Mouse (Mus musculus): ENCODE measurements around the gene Itgal. TPM values are rescaled to one million over a fixed set of nuclear protein-coding genes. Genes with fewer than 3 reads are reported as not detected.
"Not testable (repeated sequence)": the region's sequence is repeated elsewhere in the genome, so short reads cannot be mapped to it uniquely, and the experiment has no call there.

The Itgal gene
- 4.3 and 5.2 TPM in 2 replicates for total RNA-seq (2014; rRNA removed)
- 3.9 and 6.8 TPM in 2 replicates for polyA plus RNA-seq (2012; rRNA removed)

GRCm38 (mm10) chr7:127296098-127296497, at the start of gene Itgal:
TSS of gene Itgal (plus strand) at chr7:127296260.
- Histone ChIP-seq H3K36me3 (ENCODE audit: control insufficient read depth, insufficient read depth, low read length) (no peaks in the 10 kb centered on the region), H3K27me3 (ENCODE audit: control insufficient read depth, insufficient read depth, low read length) (no peaks in the 10 kb centered on the region), H3K79me2 (ENCODE audit: control insufficient read depth, insufficient read depth, low read length) (no peaks in the 10 kb centered on the region), H3K4me1 (ENCODE audit: control insufficient read depth, insufficient read depth, low read length) (no peaks in the 10 kb centered on the region), H3K4me3 (ENCODE audit: insufficient read depth, low read depth, low read length) (peak within 1 kb of the TSS; percentile 18; the same call in 1 of the 2 replicates), H3K27ac (replicated peaks; ENCODE audit: insufficient read depth, low read depth, low read length) (peak within 1 kb of the TSS; percentile 15; the same call in 1 of the 2 replicates), H3K9ac (ENCODE audit: low read depth, low read length) (no peak within 1 kb of the TSS)
- WGBS: 78% methylated on average over 11 of the region's 11 CpGs
- DNase-seq (ENCODE audit: extremely low read depth, low read depth, low spot score): no peak
- TF ChIP-seq POLR2A (IDR thresholded peaks at IDR 0.05; ENCODE audit: extremely low read depth, insufficient read depth, low read length) (no peak), CTCF (IDR thresholded peaks at IDR 0.05; ENCODE audit: low read depth, low read length) (no peak)

DNA sequence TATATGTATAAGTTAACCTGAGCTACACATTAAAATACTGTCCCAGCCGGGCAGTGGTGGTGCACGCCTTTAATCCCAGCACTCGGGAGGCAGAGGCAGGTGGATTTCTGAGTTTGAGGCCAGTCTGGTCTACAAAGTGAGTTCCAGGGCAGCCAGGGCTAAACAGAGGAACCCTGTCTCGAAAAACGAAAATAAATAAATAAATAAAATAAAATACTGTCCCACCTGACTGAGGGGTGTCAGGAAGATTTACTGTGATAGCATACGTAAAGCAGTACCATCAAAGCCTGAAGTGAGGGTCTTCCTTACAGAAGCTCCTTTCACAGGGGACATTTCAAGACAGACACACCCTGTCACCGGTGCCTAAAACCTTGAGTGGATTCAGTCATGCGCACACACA, 45.5 kb upstream of the Itgal start:
- H3K27me3 ChIP-seq (ENCODE audit: control insufficient read depth, insufficient read depth, low read length); DNase-seq (ENCODE audit: extremely low read depth, low read depth, low spot score); H3K4me1 ChIP-seq (ENCODE audit: control insufficient read depth, insufficient read depth, low read length); H3K9ac ChIP-seq (ENCODE audit: low read depth, low read length); H3K4me3 ChIP-seq (ENCODE audit: insufficient read depth, low read depth, low read length); H3K36me3 ChIP-seq (ENCODE audit: control insufficient read depth, insufficient read depth, low read length); H3K79me2 ChIP-seq (ENCODE audit: control insufficient read depth, insufficient read depth, low read length); H3K27ac ChIP-seq (replicated peaks; ENCODE audit: insufficient read depth, low read depth, low read length): not testable (repeated sequence)
- 95% methylated on average over 8 of the region's 8 CpGs for WGBS

DNA sequence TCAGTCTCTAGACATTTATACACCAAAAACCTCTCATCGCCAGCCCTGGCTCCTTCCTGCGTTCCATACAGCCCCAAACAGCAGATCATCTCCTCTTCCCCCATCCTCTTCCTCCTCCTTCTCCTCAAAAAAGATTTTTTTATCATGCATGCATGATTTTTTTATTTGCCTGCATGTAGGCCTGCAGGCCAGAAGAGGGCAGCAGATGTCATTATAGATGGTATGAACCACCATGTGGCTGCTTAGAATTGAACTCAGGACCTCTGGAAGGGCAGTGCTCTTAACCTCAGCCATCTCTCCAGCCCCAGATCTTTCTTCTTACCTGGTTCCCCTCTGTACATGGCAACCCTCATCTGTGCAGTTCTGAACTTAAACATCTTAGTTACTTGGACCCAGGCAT, 43.6 kb upstream of the Itgal start:
- Histone ChIP-seq H3K4me3 (ENCODE audit: insufficient read depth, low read depth, low read length) (no peak overlapping the region), H3K27ac (replicated peaks; ENCODE audit: insufficient read depth, low read depth, low read length) (no peak overlapping the region), H3K27me3 (ENCODE audit: control insufficient read depth, insufficient read depth, low read length) (no peaks in the 10 kb centered on the region), H3K79me2 (ENCODE audit: control insufficient read depth, insufficient read depth, low read length) (no peaks in the 10 kb centered on the region), H3K4me1 (ENCODE audit: control insufficient read depth, insufficient read depth, low read length) (peaks cover 4% of the 10 kb centered on the region; the same call in 1 of the 2 replicates), H3K9ac (ENCODE audit: low read depth, low read length) (no peak overlapping the region), H3K36me3 (ENCODE audit: control insufficient read depth, insufficient read depth, low read length) (0 out of 2 replicates have a peak, but pooled peaks cover 2% of the 10 kb centered on the region)
- DNase-seq (ENCODE audit: extremely low read depth, low read depth, low spot score): peak; percentile 43
- TF ChIP-seq CTCF (IDR thresholded peaks at IDR 0.05; ENCODE audit: low read depth, low read length): peak; percentile 34; the same call in 1 of the 2 replicates
- TF ChIP-seq POLR2A (IDR thresholded peaks at IDR 0.05; ENCODE audit: extremely low read depth, insufficient read depth, low read length): no peak
- WGBS: 65% methylated on average over 2 of the region's 2 CpGs

DNA sequence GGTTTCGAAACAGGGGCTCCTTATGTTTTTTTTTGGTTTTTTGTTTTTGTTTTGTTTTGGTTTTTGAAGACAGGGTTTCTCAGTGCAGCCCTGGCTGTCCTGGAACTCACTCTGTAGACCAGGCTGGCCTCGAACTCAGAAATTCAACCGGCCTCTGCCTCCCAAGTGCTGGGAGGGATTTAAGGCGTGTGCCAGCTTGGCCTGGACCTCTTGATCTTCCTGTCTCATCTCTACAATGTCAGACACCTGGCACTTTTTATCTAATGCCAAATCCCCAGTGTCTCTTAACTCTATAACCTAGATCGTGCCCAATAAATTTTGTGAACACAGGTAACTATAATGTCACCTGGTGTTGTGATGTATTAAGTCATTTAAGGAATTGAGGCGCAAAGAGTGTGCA, 42.7 kb upstream of the Itgal start:
- Histone ChIP-seq H3K4me1 (ENCODE audit: control insufficient read depth, insufficient read depth, low read length) (peaks cover 4% of the 10 kb centered on the region; the same call in 1 of the 2 replicates), H3K27ac (replicated peaks; ENCODE audit: insufficient read depth, low read depth, low read length) (peak overlapping the region; percentile 57; the same call in 1 of the 2 replicates), H3K9ac (ENCODE audit: low read depth, low read length) (peak overlapping the region; percentile 85), H3K4me3 (ENCODE audit: insufficient read depth, low read depth, low read length) (peak overlapping the region; percentile 76), H3K79me2 (ENCODE audit: control insufficient read depth, insufficient read depth, low read length) (no peaks in the 10 kb centered on the region), H3K27me3 (ENCODE audit: control insufficient read depth, insufficient read depth, low read length) (no peaks in the 10 kb centered on the region), H3K36me3 (ENCODE audit: control insufficient read depth, insufficient read depth, low read length) (no peaks in the 10 kb centered on the region)
- DNase-seq (ENCODE audit: extremely low read depth, low read depth, low spot score): no peak
- WGBS: 81% methylated on average over 6 of the region's 6 CpGs
- TF ChIP-seq CTCF (IDR thresholded peaks at IDR 0.05; ENCODE audit: low read depth, low read length) (no peak), POLR2A (IDR thresholded peaks at IDR 0.05; ENCODE audit: extremely low read depth, insufficient read depth, low read length) (no peak)

DNA sequence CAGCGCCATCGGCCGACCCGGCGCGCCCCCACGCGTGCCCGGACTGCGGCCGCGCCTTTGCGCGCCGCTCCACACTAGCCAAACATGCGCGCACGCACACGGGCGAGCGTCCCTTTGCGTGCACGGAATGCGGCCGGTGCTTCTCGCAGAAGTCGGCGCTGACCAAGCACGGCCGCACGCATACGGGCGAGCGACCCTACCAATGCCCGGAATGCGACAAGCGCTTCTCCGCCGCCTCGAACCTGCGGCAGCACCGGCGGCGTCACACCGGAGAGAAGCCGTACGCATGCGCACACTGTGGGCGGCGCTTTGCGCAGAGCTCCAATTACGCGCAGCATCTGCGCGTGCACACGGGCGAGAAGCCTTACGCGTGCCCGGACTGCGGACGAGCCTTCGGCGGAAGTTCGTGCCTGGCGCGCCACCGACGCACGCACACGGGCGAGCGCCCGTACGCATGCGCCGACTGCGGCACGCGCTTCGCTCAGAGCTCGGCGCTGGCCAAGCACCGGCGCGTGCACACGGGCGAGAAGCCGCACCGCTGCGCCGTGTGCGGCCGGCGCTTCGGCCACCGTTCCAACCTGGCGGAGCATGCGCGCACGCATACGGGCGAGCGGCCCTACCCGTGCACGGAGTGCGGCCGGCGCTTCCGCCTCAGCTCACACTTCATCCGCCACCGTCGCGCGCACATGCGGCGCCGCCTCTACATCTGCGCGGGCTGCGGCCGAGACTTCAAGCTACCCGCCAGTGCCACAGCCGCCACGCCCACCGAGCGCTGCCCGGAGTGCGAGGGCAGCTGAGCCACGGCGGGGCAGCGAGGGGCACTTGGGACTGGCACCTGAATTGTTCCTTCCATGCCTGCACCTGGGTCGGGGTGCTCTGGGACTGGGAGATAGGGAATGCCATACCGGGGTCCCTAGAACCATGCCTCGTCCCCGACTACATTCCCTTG, 42.0 kb upstream of the Itgal start:
- Histone ChIP-seq H3K4me3 (ENCODE audit: insufficient read depth, low read depth, low read length) (peak overlapping the region; percentile 76), H3K27me3 (ENCODE audit: control insufficient read depth, insufficient read depth, low read length) (no peaks in the 10 kb centered on the region), H3K9ac (ENCODE audit: low read depth, low read length) (peak overlapping the region; percentile 85), H3K36me3 (ENCODE audit: control insufficient read depth, insufficient read depth, low read length) (no peaks in the 10 kb centered on the region), H3K79me2 (ENCODE audit: control insufficient read depth, insufficient read depth, low read length) (no peaks in the 10 kb centered on the region), H3K27ac (replicated peaks; ENCODE audit: insufficient read depth, low read depth, low read length) (peak overlapping the region; percentile 57), H3K4me1 (ENCODE audit: control insufficient read depth, insufficient read depth, low read length) (peaks cover 4% of the 10 kb centered on the region; the same call in 1 of the 2 replicates)
- WGBS: under 1% methylated on average over 136 of the region's 136 CpGs
- TF ChIP-seq POLR2A (IDR thresholded peaks at IDR 0.05; ENCODE audit: extremely low read depth, insufficient read depth, low read length) (peak; percentile 30; the same call in 1 of the 2 replicates), CTCF (IDR thresholded peaks at IDR 0.05; ENCODE audit: low read depth, low read length) (0 out of 2 replicates have a peak, but pooled peaks have one; percentile 1)
- peak; percentile 86 for DNase-seq (ENCODE audit: extremely low read depth, low read depth, low spot score)
